Mouse (Mus musculus) urinary bladder, postnatal 10 days (tissue): ENCODE data around the gene Pid1.

Source experiments
- DNase-seq: peaks from one replicate; pipeline ENCODE4 v3.0.0; 2022; ENCODE audit warnings: low spot score

The Pid1 gene

GRCm38 (mm10) chr1:84363967-84364366 lies at the start of gene Pid1:
TSS of gene Pid1 (minus strand) at chr1:84364180.
- no peak for DNase-seq

- no peak for DNase-seq
Measured at GRCm38 (mm10) chr1:84409514-84409913, 45.5 kb upstream of the Pid1 start.

- DNase-seq = no peak
Measured at GRCm38 (mm10) chr1:84408873-84409272, 44.9 kb upstream of the Pid1 start.

- DNase-seq = no peak
Measured at GRCm38 (mm10) chr1:84406891-84407290, 42.9 kb upstream of the Pid1 start.

GRCm38 (mm10) chr1:84405551-84406290 lies 41.7 kb upstream of the Pid1 start:
- DNase-seq = no peak

GRCm38 (mm10) chr1:84404880-84405279 lies 40.9 kb upstream of the Pid1 start:
- DNase-seq = no peak

- no peak for DNase-seq
Measured at GRCm38 (mm10) chr1:84402154-84402553, 38.2 kb upstream of the Pid1 start.

- DNase-seq = no peak
Measured at GRCm38 (mm10) chr1:84399671-84400070, 35.7 kb upstream of the Pid1 start.

GRCm38 (mm10) chr1:84399118-84399517 lies 35.1 kb upstream of the Pid1 start:
- DNase-seq = no peak

- DNase-seq = no peak
Measured at GRCm38 (mm10) chr1:84396787-84397186, 32.8 kb upstream of the Pid1 start.

- DNase-seq = no peak
Measured at GRCm38 (mm10) chr1:84395928-84396327, 31.9 kb upstream of the Pid1 start.

GRCm38 (mm10) chr1:84390961-84391360 lies 27.0 kb upstream of the Pid1 start:
- DNase-seq = no peak

GRCm38 (mm10) chr1:84387616-84388015 lies 23.6 kb upstream of the Pid1 start:
- no peak for DNase-seq

GRCm38 (mm10) chr1:84386481-84387146 lies 22.6 kb upstream of the Pid1 start:
- no peak for DNase-seq

GRCm38 (mm10) chr1:84382709-84383108 lies 18.7 kb upstream of the Pid1 start:
- DNase-seq = no peak

GRCm38 (mm10) chr1:84382064-84382463 lies 18.1 kb upstream of the Pid1 start:
- DNase-seq = no peak

GRCm38 (mm10) chr1:84380895-84381294 lies 16.9 kb upstream of the Pid1 start:
- DNase-seq = no peak

GRCm38 (mm10) chr1:84367733-84368132 lies 3.8 kb upstream of the Pid1 start:
- DNase-seq = no peak

GRCm38 (mm10) chr1:84366553-84366952 lies 2.6 kb upstream of the Pid1 start:
- DNase-seq = no peak

GRCm38 (mm10) chr1:84362709-84363617 lies 1.0 kb downstream of the Pid1 start:
- no peak for DNase-seq

GRCm38 (mm10) chr1:84362209-84362608 lies 1.8 kb downstream of the Pid1 start:
- no peak for DNase-seq

GRCm38 (mm10) chr1:84361389-84361788 lies 2.6 kb downstream of the Pid1 start:
- no peak for DNase-seq
